Mouse (Mus musculus): Measurements from ENCODE around the gene Kdf1.

Kdf1 gene

DNA sequence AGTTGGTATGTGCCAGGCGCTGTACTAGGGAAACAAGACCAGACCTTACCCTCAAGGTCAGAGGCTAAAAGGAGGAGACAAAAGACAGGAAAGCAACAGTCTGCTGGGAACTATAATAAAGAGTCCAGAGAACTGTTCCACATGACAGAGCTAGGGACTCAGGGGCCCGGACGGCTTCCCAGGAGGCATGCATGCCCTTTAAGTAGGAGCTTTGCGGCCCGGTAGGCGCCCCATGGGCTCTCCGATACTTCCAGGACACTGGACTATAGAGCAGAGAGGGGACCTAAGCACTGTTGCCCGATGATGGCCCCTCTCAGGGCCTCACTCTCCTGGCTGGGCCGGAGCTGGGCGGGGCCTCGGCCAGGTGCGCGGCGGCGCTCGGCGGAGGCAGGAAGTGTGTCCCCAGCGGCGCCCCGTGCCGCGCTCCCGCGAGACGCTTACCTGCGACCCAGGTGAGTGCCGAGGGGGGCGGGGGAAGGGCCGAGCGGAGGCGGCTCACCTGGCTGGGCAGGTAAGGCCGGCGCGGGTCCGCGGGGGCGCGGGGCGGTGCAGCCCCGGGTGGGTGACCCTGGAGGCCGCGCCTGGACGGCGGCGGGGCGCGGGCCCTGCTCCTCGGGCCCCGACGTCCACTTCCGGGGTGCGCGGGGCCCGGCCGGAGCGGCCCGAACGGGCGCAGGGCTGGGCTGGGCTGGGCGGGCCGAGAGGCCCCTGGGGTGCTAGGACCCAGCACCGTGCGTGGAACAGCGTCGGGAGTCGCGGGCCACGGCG lies at the start of gene Kdf1:
Gene Kdf1 (plus strand): TSS at position 363 of the 768 bp plus-strand sequence.
- DNase-seq (ENCODE audit: low spot score in 2 of 2): no peak

DNA sequence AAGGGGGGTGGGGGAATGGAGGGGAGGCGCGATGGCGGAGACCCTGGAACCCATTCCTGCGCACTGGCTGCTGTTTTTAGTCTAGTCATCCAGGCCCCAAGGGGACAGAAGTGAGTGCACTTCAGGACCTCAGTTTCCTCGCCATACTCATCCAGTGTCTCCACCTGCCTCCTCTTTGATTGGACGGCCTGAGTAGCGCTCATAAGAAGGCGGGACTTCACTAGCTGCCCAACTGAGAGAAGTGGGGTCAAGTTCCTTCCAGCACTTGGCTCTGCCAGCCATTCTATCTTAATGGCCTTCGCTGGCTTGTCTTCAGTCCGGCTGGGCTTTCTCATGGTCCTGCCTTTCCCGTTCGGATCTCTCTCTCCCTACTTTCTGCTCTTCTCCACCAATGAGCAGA lies 49.6 kb upstream of the Kdf1 start:
- no peak for DNase-seq (ENCODE audit: low spot score in 2 of 2)

DNA sequence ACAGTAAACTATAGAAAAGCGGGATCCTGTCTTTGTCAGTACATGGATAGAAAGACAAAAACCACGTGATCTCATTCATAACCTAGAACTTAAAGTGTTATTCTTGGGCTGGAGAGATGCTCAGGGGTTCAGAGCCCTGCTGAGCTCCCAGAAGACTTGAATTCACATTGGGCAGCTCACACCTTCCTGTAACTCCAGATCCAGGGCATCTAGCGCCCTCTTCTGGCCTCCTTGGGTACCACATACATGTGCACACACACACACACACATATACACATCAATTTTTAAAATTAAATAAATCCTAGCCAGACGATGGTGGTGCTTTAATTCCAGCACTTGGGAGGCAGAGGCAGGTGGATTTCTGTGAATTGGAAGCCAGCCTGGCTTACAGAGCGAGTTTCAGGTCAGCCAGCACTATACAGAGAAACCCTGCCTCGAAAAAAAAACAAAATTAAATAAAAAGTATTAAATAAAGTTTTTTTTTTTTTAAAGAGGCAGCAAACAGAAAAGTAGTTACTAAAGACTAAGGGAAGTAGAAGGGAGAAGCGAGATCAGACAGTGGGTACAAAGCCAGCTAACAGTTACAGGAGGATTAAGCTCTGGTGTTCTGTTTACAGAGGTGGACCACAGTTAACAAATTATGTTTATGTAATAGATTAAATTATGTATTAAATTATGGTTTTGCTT lies 47.5 kb upstream of the Kdf1 start:
- no peak for DNase-seq (ENCODE audit: low spot score in 2 of 2)

DNA sequence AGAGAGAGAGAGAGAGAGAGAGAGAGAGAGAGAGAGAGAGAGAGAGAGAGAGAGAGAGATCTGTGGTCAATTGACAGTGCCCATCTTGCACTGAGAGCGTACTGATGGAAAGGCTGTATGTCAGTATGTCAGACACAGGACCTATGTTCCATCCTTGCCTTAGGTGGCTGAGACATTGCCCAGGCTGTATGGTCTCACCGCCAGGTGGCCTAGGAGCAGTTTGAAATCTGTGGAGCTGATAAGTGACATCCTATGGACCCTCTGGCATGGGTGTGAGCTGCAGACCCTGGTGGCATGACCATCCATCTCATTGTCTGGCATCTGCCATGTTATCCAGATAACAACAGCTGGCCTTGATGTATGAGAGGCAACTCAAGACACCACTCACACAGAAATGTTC lies 44.9 kb upstream of the Kdf1 start:
- DNase-seq (ENCODE audit: low spot score in 2 of 2): no peak

DNA sequence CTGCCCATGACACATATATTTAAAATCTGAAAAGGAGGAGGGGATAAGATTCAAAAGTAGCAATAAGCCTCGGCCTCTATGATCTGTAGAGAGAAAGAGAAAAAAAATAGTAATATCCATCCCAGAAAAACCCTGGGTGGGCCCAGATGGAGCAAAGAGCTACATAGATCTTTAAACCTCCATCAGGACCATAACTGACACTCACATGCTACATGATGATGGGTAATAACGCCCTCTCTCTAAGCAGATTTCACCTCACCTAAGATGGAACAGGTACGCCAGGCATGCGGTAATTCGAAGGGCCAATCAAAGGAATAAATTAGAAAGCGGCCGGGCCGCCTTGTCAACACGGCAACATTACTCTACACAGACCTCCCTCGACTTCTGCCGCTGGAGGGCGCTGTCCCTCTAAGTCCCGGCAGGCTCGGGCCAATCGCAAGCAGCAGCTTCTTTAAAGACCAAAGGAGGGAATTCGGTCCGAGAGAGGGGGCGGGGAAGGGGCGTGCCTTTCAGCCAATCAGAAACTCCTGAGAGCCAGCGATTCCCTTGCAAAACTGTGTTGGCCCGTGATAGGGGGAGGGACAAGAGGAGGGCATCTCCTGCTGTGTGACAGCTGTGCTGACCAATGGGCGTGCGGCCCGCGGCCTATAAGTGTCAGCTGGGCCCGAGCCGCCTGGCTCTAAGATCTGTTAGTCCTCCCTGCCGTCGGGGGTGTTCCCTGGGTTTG lies 39.1 kb upstream of the Kdf1 start, which contains the start of gene Tent5b:
Gene Tent5b (plus strand): TSS at position 675 of the 727 bp plus-strand sequence.
- peak; percentile 92 to 93 for DNase-seq (ENCODE audit: low spot score in 2 of 2)

DNA sequence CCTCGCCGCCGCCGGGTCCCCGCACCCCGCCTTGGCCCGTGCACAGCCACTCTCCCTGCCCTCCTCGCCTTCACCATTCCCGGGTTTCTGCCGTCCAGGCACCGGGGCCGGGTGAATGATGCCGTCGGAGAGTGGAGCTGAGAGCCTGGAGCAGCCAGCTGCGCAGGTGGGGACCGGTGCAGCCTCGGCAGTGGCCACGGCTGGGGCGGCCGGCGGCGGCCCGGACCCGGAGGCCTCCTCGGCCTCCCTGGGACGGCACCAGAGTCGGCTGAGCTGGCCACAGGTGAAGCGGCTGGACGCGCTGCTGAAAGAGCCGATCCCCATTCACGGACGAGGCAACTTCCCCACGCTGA lies 38.6 kb upstream of the Kdf1 start:
- DNase-seq (ENCODE audit: low spot score in 2 of 2): no peak

DNA sequence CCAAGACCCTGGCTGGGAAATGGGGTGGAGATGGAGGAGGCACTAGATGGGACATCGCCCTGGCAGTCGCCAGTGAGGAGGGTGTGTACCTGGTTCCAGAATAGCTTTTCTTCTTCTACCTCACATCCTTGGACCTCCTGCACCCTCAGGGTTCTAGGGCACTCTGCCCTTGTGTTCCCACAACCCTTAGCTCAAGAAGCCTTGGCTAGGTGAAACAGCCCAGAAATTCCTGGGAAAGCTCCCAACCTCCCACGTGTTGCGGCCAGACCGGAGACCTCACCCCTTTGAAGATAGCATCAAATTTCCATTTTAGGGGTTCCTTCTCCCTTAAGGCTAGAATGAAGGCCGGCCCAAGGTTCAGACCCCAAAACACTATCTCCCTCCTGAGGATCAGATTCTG lies 38.0 kb upstream of the Kdf1 start:
- DNase-seq (ENCODE audit: low spot score in 2 of 2): no peak

DNA sequence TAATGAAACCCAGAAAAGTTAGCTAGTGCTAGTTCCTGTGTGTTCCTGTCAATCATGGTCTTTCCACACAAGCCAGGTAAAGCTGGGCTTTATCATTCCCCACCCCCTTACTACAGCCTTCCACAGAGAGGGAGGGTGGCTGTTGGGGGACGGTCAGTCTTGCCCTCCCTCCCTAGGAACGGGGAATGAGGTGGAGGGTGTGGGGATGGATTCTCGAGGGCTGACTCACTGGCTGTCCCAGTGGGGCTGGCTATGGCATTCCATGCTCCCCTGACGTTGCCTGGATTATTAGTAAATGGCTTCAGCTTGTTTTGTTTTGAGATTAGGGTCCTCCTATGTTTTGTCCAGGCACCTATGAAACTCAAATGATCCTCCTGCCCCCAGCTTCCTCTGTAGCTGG lies 37.3 kb upstream of the Kdf1 start:
- no peak for DNase-seq (ENCODE audit: low spot score in 2 of 2)

DNA sequence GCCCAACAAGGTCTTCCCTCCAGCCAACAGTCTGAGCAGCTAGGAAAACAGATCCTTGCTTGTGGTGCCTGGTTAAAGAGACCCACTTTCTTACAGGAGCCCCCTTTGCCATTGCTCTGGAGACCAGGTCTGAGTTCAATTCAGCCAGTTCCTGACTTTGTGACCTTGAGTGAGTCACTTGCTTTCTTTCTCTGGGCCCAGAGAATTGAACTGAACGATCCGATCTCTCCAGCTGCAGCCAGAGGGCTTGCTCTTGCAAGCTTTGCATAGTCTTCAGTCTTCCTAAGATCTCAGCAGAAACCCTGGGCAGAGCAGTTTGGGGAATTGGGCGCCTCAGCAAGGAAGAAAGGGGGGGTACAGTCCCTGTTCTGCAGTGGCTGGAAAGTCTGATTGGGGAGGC lies 36.3 kb upstream of the Kdf1 start:
- DNase-seq (ENCODE audit: low spot score in 2 of 2): no peak

DNA sequence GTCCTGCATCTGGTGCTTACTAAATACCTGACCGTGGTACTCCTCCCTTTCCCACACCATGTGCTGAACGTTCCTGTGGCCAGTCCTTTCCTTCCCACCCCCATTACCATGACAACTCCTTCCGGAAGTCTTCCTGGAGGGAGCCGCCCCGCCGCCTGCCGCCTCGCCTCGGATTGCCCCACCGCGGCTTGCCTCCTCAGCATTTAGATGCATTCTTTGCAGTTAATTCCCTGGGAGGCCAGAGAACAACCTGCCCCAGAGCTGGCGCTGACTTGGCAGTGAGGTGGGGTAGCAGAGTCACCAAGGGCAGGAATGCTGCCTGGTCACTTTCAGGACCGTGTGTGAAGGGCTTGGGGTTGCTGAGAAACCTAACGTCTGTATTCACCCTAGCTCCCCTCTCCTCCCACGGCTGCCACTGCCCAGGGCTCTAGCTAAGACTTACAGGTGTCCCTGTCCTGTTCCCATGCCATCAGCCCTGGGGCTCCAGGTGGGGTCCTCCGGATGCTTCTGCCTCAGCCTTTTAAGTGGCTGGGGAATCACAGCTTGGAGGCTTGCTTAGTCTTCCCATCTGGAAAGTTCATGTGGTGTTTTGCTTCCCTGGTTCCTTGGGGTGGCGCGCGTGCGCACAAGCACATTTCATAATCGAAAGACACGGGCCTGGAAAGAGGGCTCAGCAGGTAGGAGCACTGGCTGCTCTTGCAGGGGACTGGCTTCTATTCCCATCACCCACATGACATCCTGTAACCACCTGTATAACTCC lies 34.3 kb upstream of the Kdf1 start:
- DNase-seq (ENCODE audit: low spot score in 2 of 2): no peak

DNA sequence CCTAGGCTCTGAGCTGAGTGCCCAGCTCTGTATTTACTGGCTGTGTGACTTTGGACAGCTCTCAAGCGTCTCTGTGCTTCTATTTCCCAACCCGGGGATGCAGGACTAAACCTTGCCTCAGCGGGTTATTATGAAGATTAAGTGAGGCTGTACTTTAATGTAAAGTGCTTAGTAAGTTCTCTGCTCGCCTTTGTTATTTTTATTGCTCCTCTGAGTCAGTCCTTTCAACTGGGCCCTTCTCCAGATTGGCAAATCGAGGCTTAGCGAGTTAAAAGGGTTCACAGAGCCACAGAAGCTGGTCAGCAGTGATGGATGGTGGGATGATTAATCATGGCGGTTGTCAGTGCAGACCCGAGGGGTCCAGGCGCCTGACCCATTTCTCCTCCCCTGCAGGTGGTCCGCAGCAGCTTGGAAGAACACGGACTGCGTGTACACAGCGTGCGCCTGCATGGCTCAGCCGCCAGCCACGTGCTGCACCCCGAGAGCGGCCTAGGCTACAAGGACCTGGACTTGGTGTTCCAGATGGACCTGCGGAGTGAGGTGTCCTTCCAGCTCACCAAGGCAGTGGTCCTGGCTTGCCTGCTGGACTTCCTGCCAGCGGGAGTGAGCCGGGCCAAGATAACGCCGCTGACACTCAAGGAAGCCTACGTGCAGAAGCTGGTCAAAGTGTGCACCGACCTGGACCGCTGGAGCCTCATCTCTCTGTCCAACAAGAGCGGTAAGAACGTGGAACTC lies 32.9 kb upstream of the Kdf1 start:
- no peak for DNase-seq (ENCODE audit: low spot score in 2 of 2)

DNA sequence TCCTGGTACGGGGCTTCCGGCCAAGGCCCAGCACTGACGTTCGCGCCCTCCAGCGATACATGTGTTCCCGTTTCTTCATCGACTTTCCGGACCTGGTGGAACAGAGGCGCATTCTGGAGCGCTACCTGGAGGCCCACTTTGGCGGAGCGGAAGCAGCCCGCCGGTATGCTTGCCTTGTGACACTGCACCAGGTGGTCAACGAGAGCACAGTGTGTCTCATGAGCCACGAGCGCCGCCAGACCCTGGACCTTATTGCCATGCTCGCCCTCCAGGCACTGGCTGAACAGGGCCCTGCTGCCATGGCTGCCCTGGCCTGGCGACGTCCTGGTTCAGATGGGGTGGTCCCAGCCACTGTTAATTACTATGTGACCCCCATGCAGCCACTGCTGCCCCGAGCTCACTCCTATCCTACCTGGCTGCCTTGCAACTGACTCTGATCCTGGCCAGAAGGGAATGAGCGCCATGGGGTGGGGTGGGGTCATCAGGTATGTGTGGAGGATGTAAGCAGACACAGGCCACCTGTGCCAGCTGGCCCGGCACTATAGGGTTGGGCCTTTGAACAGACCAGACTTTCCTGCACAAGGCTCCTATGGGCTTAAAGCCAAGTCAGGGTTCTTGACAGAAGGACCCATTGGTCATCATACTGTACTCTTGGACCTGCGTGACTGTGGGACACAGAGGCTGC lies 31.9 kb upstream of the Kdf1 start:
- DNase-seq (ENCODE audit: low spot score in 2 of 2): no peak

DNA sequence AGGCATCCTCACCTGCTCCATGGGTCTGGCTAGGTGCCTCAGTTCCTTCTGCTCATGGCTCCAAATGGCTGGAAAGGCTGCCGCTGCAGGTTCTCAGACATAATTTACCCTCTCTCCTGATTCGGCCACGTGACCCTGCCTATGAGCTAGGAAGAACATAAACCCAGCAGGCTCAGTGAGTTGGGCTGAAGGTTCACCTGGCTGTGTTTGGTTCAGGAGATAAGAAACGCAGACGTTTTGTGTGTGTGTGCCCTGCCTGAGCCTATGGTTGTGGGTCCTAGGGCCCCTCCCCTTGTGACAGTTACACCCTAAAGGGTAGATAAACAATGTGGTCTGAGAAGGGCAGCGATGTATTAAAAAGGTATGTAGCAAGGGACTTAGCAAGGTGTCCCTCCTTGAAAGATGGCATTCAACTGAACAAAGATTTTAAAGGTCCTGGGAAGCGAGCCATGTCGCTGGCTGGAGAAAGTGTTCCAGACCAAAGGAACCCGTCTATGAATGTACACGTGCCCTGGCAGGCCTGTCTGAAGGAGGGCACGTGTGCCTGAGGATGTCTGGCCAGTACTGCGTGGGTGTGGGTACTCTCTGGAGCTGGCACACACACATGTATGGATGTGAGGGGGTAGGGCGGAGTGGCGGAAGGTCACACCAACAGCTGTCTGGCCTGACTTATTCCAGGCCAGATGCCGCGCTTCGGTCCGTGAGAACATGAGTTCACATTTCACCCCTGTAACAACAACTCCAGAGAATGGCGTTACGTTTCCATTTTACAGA lies 30.0 kb upstream of the Kdf1 start:
- no peak for DNase-seq (ENCODE audit: low spot score in 2 of 2)

DNA sequence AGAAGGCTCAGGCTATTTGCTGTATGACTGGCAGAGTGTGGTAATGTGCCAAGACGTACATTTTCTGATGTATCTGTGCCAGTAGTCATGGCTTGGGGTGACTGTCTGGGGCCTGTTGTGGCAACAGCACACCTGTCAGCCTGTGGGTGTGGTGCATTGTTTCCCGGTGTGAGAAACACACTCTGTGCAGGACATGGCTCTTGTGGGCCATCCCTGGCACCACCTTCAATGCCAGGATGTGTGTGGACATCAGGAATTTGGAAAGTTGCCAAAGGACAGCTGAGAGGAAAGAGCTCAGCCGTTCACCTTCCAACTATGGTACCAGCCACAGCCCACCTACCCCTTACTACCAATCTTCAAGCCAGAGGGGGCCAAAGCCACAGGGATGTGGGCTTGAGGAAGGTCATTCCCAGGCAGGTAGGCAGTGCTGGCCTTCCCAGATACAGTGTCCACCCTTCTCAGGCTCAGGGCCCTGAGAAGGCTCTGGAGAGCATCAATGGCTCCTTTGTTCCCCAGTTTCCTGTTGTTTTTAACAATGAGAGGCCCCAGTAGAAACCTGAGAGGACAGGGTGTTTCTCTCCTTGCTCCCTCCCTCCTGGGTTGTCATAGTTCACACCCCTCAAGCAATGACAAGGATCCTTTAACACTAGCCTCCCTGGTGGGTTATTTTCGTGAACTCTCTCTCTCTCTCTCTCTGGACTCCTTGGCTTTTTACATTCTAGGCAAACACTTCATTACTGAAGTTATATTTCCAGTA lies 29.1 kb upstream of the Kdf1 start:
- no peak for DNase-seq (ENCODE audit: low spot score in 2 of 2)

DNA sequence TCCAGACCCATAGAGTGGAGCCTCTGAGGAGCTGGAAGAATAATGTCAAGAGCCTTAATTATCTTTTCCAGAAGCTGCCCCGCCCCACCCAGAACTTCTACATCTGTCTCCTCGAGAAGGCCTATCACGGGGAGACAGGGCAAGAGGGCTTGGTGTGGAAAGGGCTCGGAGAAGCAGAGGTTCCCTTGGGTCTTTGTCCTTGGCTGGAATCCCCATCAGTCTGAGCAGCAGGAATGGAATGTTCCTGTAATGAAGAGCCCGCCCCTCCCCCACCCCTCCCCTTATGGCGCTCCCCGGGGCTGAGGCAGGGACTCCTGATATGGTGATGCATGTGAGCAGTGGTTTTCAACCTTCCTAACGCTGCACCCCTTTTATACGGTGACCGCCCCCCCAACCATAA lies 27.0 kb upstream of the Kdf1 start:
- DNase-seq (ENCODE audit: low spot score in 2 of 2): no peak

DNA sequence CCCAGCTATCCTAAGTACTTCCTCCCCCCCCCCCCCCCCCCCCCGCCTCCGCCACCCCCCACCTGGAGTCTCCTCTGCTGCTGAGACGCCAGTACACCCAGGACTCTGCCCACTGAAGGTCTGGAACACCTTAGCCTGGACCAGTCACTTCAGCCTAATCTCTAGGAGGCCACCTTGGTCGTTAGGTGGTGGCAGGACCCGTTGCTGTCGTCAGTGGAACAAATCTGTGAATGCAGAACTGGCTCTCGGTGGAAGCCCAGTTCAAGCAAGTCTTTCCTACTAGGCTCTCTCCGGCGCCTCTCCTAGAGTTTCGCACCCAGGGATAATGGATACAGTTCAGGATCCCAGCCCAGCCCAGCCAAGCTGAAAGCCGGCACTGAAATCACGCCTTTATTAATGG lies 24.9 kb upstream of the Kdf1 start:
- DNase-seq (ENCODE audit: low spot score in 2 of 2): no peak

DNA sequence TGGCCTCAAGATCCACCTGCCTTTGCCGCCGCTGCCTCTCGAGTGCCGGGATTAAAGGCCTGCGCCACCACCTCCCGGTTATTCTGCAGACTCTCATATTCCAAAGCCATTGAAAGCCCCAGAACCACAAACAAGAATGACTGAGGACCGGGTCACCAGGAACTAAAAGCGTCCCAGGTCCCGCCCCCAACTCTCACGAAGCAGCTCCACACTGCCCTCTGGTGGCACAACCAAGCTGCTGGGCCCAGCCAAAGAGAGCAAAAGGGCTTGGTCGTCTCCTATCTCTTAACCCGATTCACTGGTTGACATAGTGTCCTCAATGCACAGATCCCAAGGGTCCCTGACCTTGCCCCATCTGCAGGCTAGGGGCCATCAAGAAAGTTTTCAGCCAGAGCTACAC lies 24.3 kb upstream of the Kdf1 start:
- DNase-seq (ENCODE audit: low spot score in 2 of 2): peak; percentile 76 to 82

DNA sequence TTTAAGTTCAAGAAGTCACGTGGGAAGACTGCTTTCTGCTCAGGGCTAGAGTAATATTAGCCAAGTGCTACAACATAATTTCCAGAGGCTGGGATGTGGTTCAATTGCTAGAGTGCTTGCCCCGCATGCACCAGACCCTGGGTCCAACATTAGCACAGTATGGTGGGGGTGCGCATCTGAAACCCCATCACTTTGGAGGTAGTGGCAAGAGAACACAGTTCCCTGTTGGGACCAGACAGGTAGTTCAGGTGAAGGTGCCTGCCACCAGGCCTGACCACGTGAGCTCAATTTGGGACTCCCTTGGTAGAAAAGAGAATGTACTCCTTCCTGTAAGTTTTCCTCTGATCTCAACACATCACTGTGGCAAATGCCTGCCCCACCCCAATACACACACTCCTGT lies 23.9 kb upstream of the Kdf1 start:
- DNase-seq (ENCODE audit: low spot score in 2 of 2): no peak

DNA sequence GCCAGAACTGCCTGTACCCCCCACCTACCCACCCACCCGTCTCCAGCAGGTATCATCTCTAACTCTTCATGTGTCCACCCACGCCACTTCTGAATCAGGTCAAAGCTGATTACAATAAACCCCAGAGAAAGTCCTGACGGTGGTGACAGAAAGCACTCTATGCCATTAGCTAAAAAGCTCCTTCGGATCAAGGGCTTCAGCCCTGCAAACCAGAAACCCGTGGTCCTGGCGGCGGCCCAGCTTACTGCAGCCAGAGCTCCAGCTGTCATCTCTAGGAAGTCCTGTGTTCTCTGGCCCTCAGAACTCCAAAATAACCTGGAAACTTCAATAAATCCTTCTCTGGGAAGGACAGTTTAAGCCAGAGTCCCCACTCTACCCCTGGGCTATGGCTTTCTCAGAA lies 23.1 kb upstream of the Kdf1 start:
- no peak for DNase-seq (ENCODE audit: low spot score in 2 of 2)
